Mouse (Mus musculus) MEL (cell line): ENCODE data around the gene Crhr2.

Experiments
- CHD2 ChIP-seq: IDR thresholded peaks from 2 replicates; pipeline ENCODE4 v1.6.1; 2011; ENCODE audit warnings: low read length, improper control_type of control experiment
- CTCF ChIP-seq, 3 experiments: IDR thresholded peaks in 2 of 3; conservative IDR thresholded peaks in 1 of 3; 2 replicates each; pipeline ENCODE4 v1.5.1; 2011 to 2012; ENCODE audit warnings: low read length in 3 of 3, low read depth in 2 of 3, mild to moderate bottlenecking in 2 of 3, improper control_type of control experiment in 1 of 3, inconsistent platforms in 1 of 3, mixed read lengths in 1 of 3, moderate library complexity in 1 of 3; ENCODE audit not compliant: control insufficient read depth in 1 of 3, insufficient read depth in 1 of 3, poor library complexity in 1 of 3, severe bottlenecking in 1 of 3
- ELF1 ChIP-seq: IDR thresholded peaks from 2 replicates; pipeline ENCODE4 v1.6.1; 2014; ENCODE audit warnings: low read depth, mild to moderate bottlenecking, inconsistent platforms, low read length, improper control_type of control experiment, moderate library complexity
- EP300 ChIP-seq, 2 experiments: IDR thresholded peaks; 2 replicates each; pipeline ENCODE4 v1.6.1; 2011; ENCODE audit warnings: improper control_type of control experiment in 2 of 2, low read length in 2 of 2, low read depth in 1 of 2, mild to moderate bottlenecking in 1 of 2
- MAZ ChIP-seq: IDR thresholded peaks from 2 replicates; pipeline ENCODE4 v1.6.1; 2012; ENCODE audit warnings: low read depth, mild to moderate bottlenecking, inconsistent platforms, low read length, improper control_type of control experiment
- MXI1 ChIP-seq: IDR thresholded peaks from 2 replicates; pipeline ENCODE4 v1.6.1; 2011; ENCODE audit warnings: mild to moderate bottlenecking, low read depth, low read length, improper control_type of control experiment
- POLR2A ChIP-seq, 2 experiments: IDR thresholded peaks; 2 replicates each; pipeline ENCODE4 v1.6.1; 2011 to 2012; ENCODE audit warnings: low read length in 2 of 2, mild to moderate bottlenecking in 2 of 2, control low read depth in 1 of 2, improper control_type of control experiment in 1 of 2, low read depth in 1 of 2, moderate library complexity in 1 of 2; ENCODE audit not compliant: control insufficient read depth in 1 of 2, insufficient read depth in 1 of 2, poor library complexity in 1 of 2
- USF1 ChIP-seq: IDR thresholded peaks from 2 replicates; pipeline ENCODE4 v1.6.1; 2014; ENCODE audit warnings: low read depth, mild to moderate bottlenecking, inconsistent platforms, low read length, improper control_type of control experiment, moderate library complexity
- ZKSCAN1 ChIP-seq: IDR thresholded peaks from 2 replicates; pipeline ENCODE4 v1.6.1; 2012; ENCODE audit warnings: low read depth, mild to moderate bottlenecking, inconsistent platforms, low read length, improper control_type of control experiment, moderate library complexity

- no peak for TF ChIP-seq MXI1
- TF ChIP-seq MAZ, result no peak
- no peak for TF ChIP-seq POLR2A (IDR thresholded peaks at IDR 0.05; ENCODE audit: control insufficient read depth in 1 of 2, insufficient read depth in 1 of 2, low read depth in 1 of 2, low read length in 2 of 2, poor library complexity in 1 of 2)
- TF ChIP-seq ZKSCAN1, result no peak
- TF ChIP-seq EP300 (IDR thresholded peaks at IDR 0.05; ENCODE audit: low read depth in 1 of 2, low read length in 2 of 2), result no peak
- no peak for TF ChIP-seq ELF1
- TF ChIP-seq CTCF (IDR thresholded peaks at IDR 0.05 in 2 of 3, conservative IDR thresholded peaks at IDR 0.05 in 1 of 3; ENCODE audit: control insufficient read depth in 1 of 3, insufficient read depth in 1 of 3, low read depth in 2 of 3, low read length in 3 of 3, poor library complexity in 1 of 3, severe bottlenecking in 1 of 3), result no peak
- no peak for TF ChIP-seq CHD2
- no peak for TF ChIP-seq USF1
These were observed 43.1 kb upstream of the Crhr2 start for GRCm38 (mm10) chr6:55175892-55176291.
